Mouse (Mus musculus) CH12.LX (cell line): ENCODE data around the gene Eva1b. TPM values are rescaled to one million over a fixed set of nuclear protein-coding genes. Genes with fewer than 3 reads are reported as not detected.

ENCODE experiments used
- DNase-seq: peaks from one replicate; pipeline ENCODE4 v3.0.0-alpha.2; 2013; ENCODE audit errors: extremely low read depth
- H3K27ac ChIP-seq: 2 replicates; pipeline ENCODE4 v1.5.1; 2012; ENCODE audit warnings: low read depth, mild to moderate bottlenecking, control low read depth, moderate library complexity; ENCODE audit not compliant: insufficient read depth
- H3K27me3 ChIP-seq: replicated peaks from 2 replicates; pipeline ENCODE3; 2012; ENCODE audit warnings: inconsistent platforms
- H3K36me3 ChIP-seq, 2 experiments: replicated peaks in 1 of 2; 2 replicates each; pipeline versions ENCODE3 to v1.6.1; 2012; ENCODE audit warnings: inconsistent platforms in 1 of 2, low read length in 1 of 2, mild to moderate bottlenecking in 1 of 2, mixed read lengths in 1 of 2, moderate library complexity in 1 of 2; ENCODE audit not compliant: control insufficient read depth in 1 of 2, insufficient read depth in 1 of 2
- H3K4me1 ChIP-seq, 2 experiments: 2 replicates each; pipeline ENCODE4 v1.6.1; 2012; ENCODE audit warnings: inconsistent platforms in 1 of 2, moderate library complexity in 1 of 2; ENCODE audit not compliant: insufficient read depth in 2 of 2, control insufficient read depth in 1 of 2
- H3K4me2 ChIP-seq: 2 replicates; pipeline ENCODE4 v1.6.1; 2012; ENCODE audit warnings: low read depth, mild to moderate bottlenecking, control low read depth; ENCODE audit not compliant: poor library complexity, insufficient read depth, severe bottlenecking
- H3K4me3 ChIP-seq, 3 experiments: fragments of 150-350 bp in 1 of 3; sonication (generic) in 1 of 3; replicated peaks in 1 of 3; 2 replicates each; pipeline versions ENCODE3 to v1.5.1; 2011 to 2012; ENCODE audit warnings: low read depth in 2 of 3, low read length in 2 of 3, mild to moderate bottlenecking in 2 of 3, moderate library complexity in 2 of 3, control low read depth in 1 of 3, improper control_type of control experiment in 1 of 3, inconsistent platforms in 1 of 3, mixed read lengths in 1 of 3; ENCODE audit not compliant: poor library complexity in 1 of 3
- H3K79me2 ChIP-seq: replicated peaks from 2 replicates; pipeline ENCODE4 v1.6.1; 2012; ENCODE audit warnings: mild to moderate bottlenecking, moderate library complexity; ENCODE audit not compliant: control insufficient read depth, poor library complexity, insufficient read depth, severe bottlenecking; ENCODE audit errors: extremely low read depth
- H3K9ac ChIP-seq: 2 replicates; pipeline ENCODE4 v1.6.1; 2012; ENCODE audit warnings: low read depth, mild to moderate bottlenecking, control low read depth, moderate library complexity; ENCODE audit not compliant: insufficient read depth
- H3K9me3 ChIP-seq: replicated peaks from 2 replicates; pipeline ENCODE3; 2012; ENCODE audit warnings: low read length, inconsistent platforms, mixed read lengths
- E2F4 ChIP-seq: IDR thresholded peaks from 2 replicates; pipeline ENCODE4 v1.6.1; 2011; ENCODE audit warnings: low read depth, low read length, improper control_type of control experiment; ENCODE audit not compliant: insufficient replicate concordance
- EP300 ChIP-seq: IDR thresholded peaks from 2 replicates; pipeline ENCODE4 v1.6.1; 2011; ENCODE audit warnings: low read length, improper control_type of control experiment
- ETS1 ChIP-seq: conservative IDR thresholded peaks from 2 replicates; pipeline ENCODE4 v1.6.1; 2012; ENCODE audit warnings: low read depth, mild to moderate bottlenecking, inconsistent platforms, low read length, improper control_type of control experiment, moderate library complexity
- GABPA ChIP-seq: IDR thresholded peaks from 2 replicates; pipeline ENCODE4 v1.6.1; 2012; ENCODE audit warnings: low read depth, low read length, improper control_type of control experiment, inconsistent platforms; ENCODE audit not compliant: insufficient replicate concordance
- IRF4 ChIP-seq: IDR thresholded peaks from 2 replicates; pipeline ENCODE4 v1.6.1; 2014; ENCODE audit warnings: low read depth, mild to moderate bottlenecking, inconsistent platforms, low read length, improper control_type of control experiment
- KAT2A ChIP-seq: IDR thresholded peaks from 2 replicates; pipeline ENCODE4 v1.6.1; 2012; ENCODE audit warnings: low read length, improper control_type of control experiment, inconsistent platforms; ENCODE audit not compliant: insufficient replicate concordance
- MAFK ChIP-seq: IDR thresholded peaks from 2 replicates; pipeline ENCODE4 v1.6.1; 2011; ENCODE audit warnings: low read length, improper control_type of control experiment; ENCODE audit not compliant: insufficient replicate concordance
- MAX ChIP-seq: IDR thresholded peaks from 2 replicates; pipeline ENCODE4 v1.6.1; 2011; ENCODE audit warnings: low read length, improper control_type of control experiment
- MAZ ChIP-seq: IDR thresholded peaks from 2 replicates; pipeline ENCODE4 v1.6.1; 2012; ENCODE audit warnings: low read depth, mild to moderate bottlenecking, inconsistent platforms, low read length, improper control_type of control experiment, moderate library complexity
- MXI1 ChIP-seq: IDR thresholded peaks from 2 replicates; pipeline ENCODE4 v1.6.1; 2011; ENCODE audit warnings: mild to moderate bottlenecking, low read depth, low read length, improper control_type of control experiment
- NRF1 ChIP-seq: IDR thresholded peaks from 2 replicates; pipeline ENCODE4 v1.6.1; 2014; ENCODE audit warnings: low read depth, mild to moderate bottlenecking, inconsistent platforms, low read length, improper control_type of control experiment, moderate library complexity
- POLR2A ChIP-seq: IDR thresholded peaks from 2 replicates; pipeline ENCODE4 v1.6.1; 2011; ENCODE audit warnings: low read depth, mild to moderate bottlenecking, improper control_type of control experiment, low read length
- RAD21 ChIP-seq: IDR thresholded peaks from 2 replicates; pipeline ENCODE4 v1.6.1; 2011; ENCODE audit warnings: low read depth, mild to moderate bottlenecking, low read length, improper control_type of control experiment, moderate library complexity
- RCOR1 ChIP-seq: conservative IDR thresholded peaks from 2 replicates; pipeline ENCODE4 v1.6.1; 2012; ENCODE audit warnings: low read depth, mild to moderate bottlenecking, inconsistent platforms, low read length, improper control_type of control experiment
- SMC3 ChIP-seq: IDR thresholded peaks from 2 replicates; pipeline ENCODE4 v1.6.1; 2011; ENCODE audit warnings: low read depth, low read length, improper control_type of control experiment
- TCF12 ChIP-seq: IDR thresholded peaks from 2 replicates; pipeline ENCODE4 v1.6.1; 2014; ENCODE audit warnings: low read depth, mild to moderate bottlenecking, inconsistent platforms, low read length, improper control_type of control experiment
- UBTF ChIP-seq: IDR thresholded peaks from 2 replicates; pipeline ENCODE4 v1.6.1; 2012; ENCODE audit warnings: low read depth, mild to moderate bottlenecking, inconsistent platforms, low read length, improper control_type of control experiment, moderate library complexity
- USF2 ChIP-seq: conservative IDR thresholded peaks from 2 replicates; pipeline ENCODE4 v1.6.1; 2011; ENCODE audit warnings: low read depth, low read length, improper control_type of control experiment
- ZC3H11A ChIP-seq: IDR thresholded peaks from 2 replicates; pipeline ENCODE4 v1.6.1; 2012; ENCODE audit warnings: low read depth, mild to moderate bottlenecking, inconsistent platforms, low read length, improper control_type of control experiment
- ZKSCAN1 ChIP-seq: IDR thresholded peaks from 2 replicates; pipeline ENCODE4 v1.6.1; 2012; ENCODE audit warnings: low read depth, inconsistent platforms, low read length, improper control_type of control experiment, borderline replicate concordance
- ZMIZ1 ChIP-seq: IDR thresholded peaks from 2 replicates; pipeline ENCODE4 v1.6.1; 2012; ENCODE audit warnings: low read depth, mild to moderate bottlenecking, inconsistent platforms, low read length, improper control_type of control experiment
- dilution Hi-C: fragments of 300-500 bp; cut with MboI; formaldehyde crosslinking; loops from 2 replicates; pipeline ENCODE4 v1.14.3; 2020; ENCODE audit warnings: low sequenced_read_pairs; ENCODE audit not compliant: extremely low pct_unique_long_range_greater_than_20kb, extremely low pct_ligation_motif_present
- in situ Hi-C: fragments of 300-500 bp; cut with MboI; formaldehyde crosslinking; loops from 3 replicates; pipeline ENCODE4 v1.14.3; 2019; ENCODE audit warnings: low sequenced_read_pairs, low pct_ligation_motif_present, low pct_unique_long_range_greater_than_20kb, mixed read lengths
- polyA plus RNA-seq: library from polyadenylated mRNA; unstranded; fragments of >175 nt; gene quantifications from 2 replicates; pipeline ENCODE4 v1.2.1, GENCODE M21; 2012; ENCODE audit warnings: low read depth; ENCODE audit not compliant: insufficient read length
- total RNA-seq, 2 experiments: library from RNA; depleted of rRNA; stranded (reverse); fragments of 300-350 nt in 1 of 2; fragments of >200 nt in 1 of 2; gene quantifications; 2 replicates each; pipeline ENCODE4 v1.2.3; 2012 to 2014

The Eva1b gene
- total and polyA plus RNA-seq, 3 experiments = 0.97 to 4.3 (median 1.3) TPM

- DNase-seq = no peak
- peaks cover 0 to 14% of the 10 kb centered on the region in 2 experiments; a peak in 3 of 4 replicates for H3K4me1 ChIP-seq
- H3K27ac ChIP-seq = no peak overlapping the region
- in situ Hi-C loops = no loop called here
- peaks cover 49 to 58% of the 10 kb centered on the region in 2 experiments for H3K36me3 ChIP-seq
- H3K4me2 ChIP-seq = no peak overlapping the region
- TF ChIP-seq EP300 (no peak), RCOR1 (no peak), ZKSCAN1 (no peak), MAFK (no peak), TCF12 (no peak), SMC3 (no peak), KAT2A (no peak), NRF1 (no peak), GABPA (no peak), USF2 (no peak), RAD21 (no peak), MAX (no peak), POLR2A (no peak), UBTF (no peak), MAZ (no peak), MXI1 (no peak)
- TF ChIP-seq, all 38 proteins: peak for 0
- Histone ChIP-seq H3K9me3 (no peaks in the 10 kb centered on the region), H3K9ac (no peak overlapping the region), H3K79me2 (no peaks in the 10 kb centered on the region), H3K27me3 (no peaks in the 10 kb centered on the region), H3K4me3 (no peak overlapping the region)
- dilution Hi-C loops = no loop called here
These were observed 6.5 kb upstream of the Eva1b start for GRCm38 (mm10) chr4:126141021-126141420.

- Histone ChIP-seq H3K36me3 (peaks cover 7 to 34% of the 10 kb centered on the region in 2 experiments), H3K27me3 (no peaks in the 10 kb centered on the region), H3K27ac (no peak overlapping the region), H3K9ac (no peak overlapping the region), H3K9me3 (no peaks in the 10 kb centered on the region), H3K4me2 (no peak overlapping the region), H3K4me1 (peaks cover 11 to 13% of the 10 kb centered on the region in 2 experiments; a peak in 3 of 4 replicates), H3K4me3 (no peak overlapping the region), H3K79me2 (no peaks in the 10 kb centered on the region)
- TF ChIP-seq ETS1 (no peak), RCOR1 (no peak), E2F4 (no peak), EP300 (no peak), ZC3H11A (no peak), MXI1 (no peak), IRF4 (no peak), ZMIZ1 (no peak)
- dilution Hi-C loops = no loop called here
- DNase-seq = no peak
- in situ Hi-C loops = no loop called here
These were observed 2.1 kb upstream of the Eva1b start for GRCm38 (mm10) chr4:126145396-126145795.
